Mouse (Mus musculus): ENCODE data around the gene Prrx1.

DNA sequence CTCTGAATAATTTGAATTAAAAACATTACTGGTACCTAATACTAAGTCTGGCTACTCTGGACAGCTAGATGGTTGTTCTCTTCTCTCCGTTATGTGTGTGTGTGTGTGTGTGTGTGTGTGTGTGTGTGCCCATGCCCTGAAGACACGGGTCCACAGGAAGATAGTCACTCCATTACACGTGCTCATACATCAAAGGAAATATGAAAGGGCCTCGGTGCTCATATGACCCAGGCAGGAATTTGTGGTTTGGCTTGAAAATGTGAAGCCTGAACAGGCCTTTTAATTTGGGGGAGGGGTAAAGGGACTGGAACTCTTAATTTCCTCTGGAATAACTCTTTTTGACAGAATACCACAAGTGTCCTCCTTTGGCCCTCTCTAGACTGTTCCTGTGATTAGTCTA lies 115.5 kb downstream of the Prrx1 start:
- no peak for TF ChIP-seq CTCF (IDR thresholded peaks at IDR 0.05; ENCODE audit: low read depth)
- no peak for TF ChIP-seq EP300 (IDR thresholded peaks at IDR 0.05; ENCODE audit: low read depth)
